Mouse (Mus musculus) lung, embryonic 16.5 days (tissue): ENCODE measurements around the gene Akr1c18. TPM values are rescaled to one million over a fixed set of nuclear protein-coding genes. Genes with fewer than 3 reads are reported as not detected.

Experiments used
- ATAC-seq: fragments of 200-750 bp; cut with Nextera tagmentation; 2 replicates; pipeline ENCODE4 v1.8.0; 2017; ENCODE audit warnings: low read depth, mild to moderate bottlenecking, moderate library complexity
- H3K27ac ChIP-seq: fragments of 300-500 bp; sonication (generic); 2 replicates; pipeline ENCODE4 v1.5.1; 2014; ENCODE audit warnings: mild to moderate bottlenecking, control low read depth, low read length
- H3K27me3 ChIP-seq: fragments of 300-500 bp; sonication (generic); 2 replicates; pipeline ENCODE4 v1.6.1; 2014; ENCODE audit warnings: low read depth, low read length, mixed read lengths; ENCODE audit not compliant: control insufficient read depth, insufficient read depth
- H3K36me3 ChIP-seq: fragments of 300-500 bp; sonication (generic); 2 replicates; pipeline ENCODE4 v1.6.1; 2014; ENCODE audit warnings: low read length; ENCODE audit not compliant: control insufficient read depth, insufficient read depth
- H3K4me1 ChIP-seq: fragments of 300-500 bp; sonication (generic); replicated peaks from 2 replicates; pipeline ENCODE4 v1.6.1; 2014; ENCODE audit warnings: low read length, mixed read lengths; ENCODE audit not compliant: control insufficient read depth, insufficient read depth
- H3K4me2 ChIP-seq: fragments of 300-500 bp; sonication (generic); 2 replicates; pipeline ENCODE4 v1.6.1; 2014; ENCODE audit warnings: low read depth, low read length, control low read depth
- H3K4me3 ChIP-seq: fragments of 300-500 bp; sonication (generic); 2 replicates; pipeline ENCODE4 v1.5.1; 2014; ENCODE audit warnings: mild to moderate bottlenecking, low read length, control low read depth
- H3K9ac ChIP-seq: fragments of 300-500 bp; sonication (generic); 2 replicates; pipeline ENCODE4 v1.6.1; 2014; ENCODE audit warnings: low read length, control low read depth
- H3K9me3 ChIP-seq: fragments of 300-500 bp; sonication (generic); 2 replicates; pipeline ENCODE4 v1.6.1; 2016; ENCODE audit warnings: low read length; ENCODE audit not compliant: control insufficient read depth
- WGBS: fragments of 180-500 bp; shearing (Covaris S2); extraction: QIAGEN DNeasy Blood & Tissue Kit; methylation state at CpG from one replicate; pipeline ENCODE4 v1.1.7; 2014; 5-methylcytosine and 5-hydroxymethylcytosine counted together
- polyA plus RNA-seq: library from polyadenylated mRNA; unstranded; fragments of >200 nt; fragmentation: Nextera tagmentation; extraction: Ambion mirVana; gene quantifications from 2 replicates; pipeline ENCODE4 v1.2.1, GENCODE M21; 2015

Gene Akr1c18
- polyA plus RNA-seq, 1 experiment from 2014 or later = 3.0 TPM

DNA sequence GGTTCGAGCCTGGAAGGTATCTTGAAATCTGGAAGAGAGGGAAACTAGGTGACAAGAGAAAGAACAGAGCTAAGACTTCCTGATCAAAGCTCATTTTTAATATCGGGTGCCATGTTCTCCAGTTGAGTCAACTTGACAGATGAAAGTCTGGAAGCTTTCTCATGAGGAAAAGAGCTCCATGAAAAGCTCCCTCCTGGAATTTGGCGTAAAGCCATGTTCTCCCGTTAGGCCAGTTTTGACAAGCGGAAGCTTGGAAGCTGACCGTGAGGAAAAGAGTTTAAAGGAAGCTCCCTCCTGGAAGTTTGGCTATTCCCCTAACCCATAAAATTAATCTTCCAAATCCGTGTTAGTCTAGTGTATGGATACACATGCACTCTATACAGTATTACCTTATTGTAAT lies 27.3 kb downstream of the Akr1c18 start:
- H3K27ac ChIP-seq = no peak overlapping the region
- H3K4me3 ChIP-seq = no peak overlapping the region
- no peaks in the 10 kb centered on the region for H3K36me3 ChIP-seq
- ATAC-seq = no peak
- H3K9me3 ChIP-seq = no peaks in the 10 kb centered on the region
- H3K9ac ChIP-seq = no peak overlapping the region
- H3K27me3 ChIP-seq = no peaks in the 10 kb centered on the region
- no peaks in the 10 kb centered on the region for H3K4me1 ChIP-seq
- WGBS = 69% methylated on average over 7 of the region's 7 CpGs
- no peak overlapping the region for H3K4me2 ChIP-seq

DNA sequence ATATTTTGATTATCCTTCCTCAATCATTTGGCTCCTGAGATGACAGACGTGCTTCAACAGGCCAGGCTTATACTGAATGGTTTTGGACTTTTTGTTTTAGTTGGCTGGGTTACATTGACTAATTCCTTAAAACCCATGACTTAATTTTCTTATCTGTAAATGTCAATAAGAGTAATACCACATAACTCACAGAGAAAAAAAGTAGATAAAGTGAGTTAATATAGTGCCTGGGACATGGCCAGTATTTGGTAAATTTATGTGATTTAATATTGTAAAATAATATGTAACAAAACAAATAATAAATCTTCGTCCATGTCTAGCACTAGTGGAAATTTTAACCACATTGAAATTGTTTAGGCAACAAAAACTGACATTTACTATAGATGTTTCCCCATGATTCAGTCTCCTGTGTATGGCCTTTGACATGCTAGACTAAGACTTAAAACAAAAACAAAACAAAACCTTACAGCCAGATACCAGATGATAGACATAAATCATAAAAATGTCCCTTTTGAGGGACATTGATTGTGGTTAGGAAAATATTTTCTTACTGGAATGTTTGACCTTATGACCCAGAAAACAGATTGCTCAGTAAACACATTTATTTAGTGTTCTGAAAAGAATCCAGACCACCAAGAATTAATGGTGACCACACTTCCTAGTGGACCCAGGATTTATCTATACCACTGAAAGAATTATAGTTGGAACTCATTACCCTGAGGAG lies 31.1 kb downstream of the Akr1c18 start:
- WGBS = 57% methylated on average over 2 of the region's 2 CpGs
- Histone ChIP-seq H3K36me3 (no peaks in the 10 kb centered on the region), H3K27me3 (no peaks in the 10 kb centered on the region), H3K9ac (no peak overlapping the region), H3K27ac (no peak overlapping the region), H3K4me2 (no peak overlapping the region), H3K4me3 (no peak overlapping the region), H3K9me3 (no peaks in the 10 kb centered on the region), H3K4me1 (no peaks in the 10 kb centered on the region)
- ATAC-seq = no peak

DNA sequence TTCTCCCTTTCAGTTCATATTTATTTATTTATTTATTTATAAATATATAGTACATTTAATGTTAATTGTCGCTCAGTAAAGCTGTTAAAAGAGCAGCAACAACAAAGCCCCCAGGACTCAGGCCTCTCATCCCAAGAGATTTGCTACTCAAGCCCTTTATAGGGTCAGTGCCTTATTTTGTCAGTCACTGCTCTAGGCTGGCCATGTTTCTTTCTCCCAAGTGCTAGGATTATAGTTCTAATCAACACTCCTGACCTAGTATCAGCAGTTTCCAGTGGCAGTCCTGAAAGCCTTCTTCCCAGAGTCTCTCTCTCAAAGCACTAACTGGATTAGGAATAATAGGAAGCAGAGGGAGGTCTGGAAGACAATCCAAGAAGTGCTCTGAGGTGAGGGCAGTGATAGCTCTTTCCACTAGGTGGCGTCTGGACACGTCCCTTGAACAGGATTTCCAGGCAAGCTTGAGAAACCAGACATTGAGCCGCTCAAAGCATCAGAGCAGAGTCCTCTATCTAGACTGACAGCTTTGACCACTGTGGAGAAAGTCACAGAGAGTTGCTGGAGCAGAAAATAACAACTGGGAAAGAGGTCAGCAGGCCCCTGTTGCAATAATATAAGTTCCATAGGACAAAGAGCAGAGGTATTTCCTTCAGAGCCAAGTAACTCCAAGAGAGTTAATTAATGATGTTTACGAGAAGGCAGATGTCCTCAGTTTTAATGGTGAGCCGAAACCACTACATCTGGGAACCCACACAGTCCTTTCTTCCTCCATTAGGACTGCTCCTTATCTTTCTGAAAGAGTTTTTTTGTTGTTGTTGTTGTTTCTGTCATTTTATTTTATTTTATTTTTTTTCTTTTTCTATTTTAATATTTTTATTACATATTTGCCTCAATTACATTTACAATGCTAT lies 39.9 kb downstream of the Akr1c18 start:
- no peaks in the 10 kb centered on the region for H3K4me1 ChIP-seq
- no peak overlapping the region for H3K27ac ChIP-seq
- H3K27me3 ChIP-seq = no peaks in the 10 kb centered on the region
- peak; percentile 67 for ATAC-seq
- no peak overlapping the region for H3K4me2 ChIP-seq
- H3K4me3 ChIP-seq = no peak overlapping the region
- WGBS = 25% methylated on average over 6 of the region's 6 CpGs
- no peaks in the 10 kb centered on the region for H3K36me3 ChIP-seq
- H3K9ac ChIP-seq = no peak overlapping the region
- H3K9me3 ChIP-seq = no peaks in the 10 kb centered on the region

DNA sequence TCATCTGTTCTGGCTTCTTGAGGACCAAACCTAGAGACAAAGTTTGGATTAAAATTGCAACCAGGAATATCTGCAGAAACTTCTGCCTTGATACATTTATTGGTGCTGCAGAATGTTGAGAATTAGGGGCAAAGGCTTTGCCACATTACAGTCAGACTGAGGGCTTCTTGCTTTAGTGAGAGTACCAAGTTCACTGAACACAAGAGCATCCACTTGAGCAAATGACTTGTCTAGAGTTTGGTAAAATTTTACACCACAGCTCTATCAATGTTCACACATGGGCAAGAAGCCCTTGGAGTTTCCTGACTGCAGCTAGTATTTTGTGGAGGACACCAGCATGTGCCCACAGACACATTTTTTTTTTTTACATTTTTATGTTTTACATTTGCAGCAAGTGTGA lies 47.7 kb downstream of the Akr1c18 start:
- H3K4me3 ChIP-seq = no peak overlapping the region
- no peaks in the 10 kb centered on the region for H3K9me3 ChIP-seq
- H3K4me1 ChIP-seq = no peaks in the 10 kb centered on the region
- no peak for ATAC-seq
- no peaks in the 10 kb centered on the region for H3K36me3 ChIP-seq
- H3K4me2 ChIP-seq = no peak overlapping the region
- H3K9ac ChIP-seq = no peak overlapping the region
- H3K27ac ChIP-seq = no peak overlapping the region
- no peaks in the 10 kb centered on the region for H3K27me3 ChIP-seq

DNA sequence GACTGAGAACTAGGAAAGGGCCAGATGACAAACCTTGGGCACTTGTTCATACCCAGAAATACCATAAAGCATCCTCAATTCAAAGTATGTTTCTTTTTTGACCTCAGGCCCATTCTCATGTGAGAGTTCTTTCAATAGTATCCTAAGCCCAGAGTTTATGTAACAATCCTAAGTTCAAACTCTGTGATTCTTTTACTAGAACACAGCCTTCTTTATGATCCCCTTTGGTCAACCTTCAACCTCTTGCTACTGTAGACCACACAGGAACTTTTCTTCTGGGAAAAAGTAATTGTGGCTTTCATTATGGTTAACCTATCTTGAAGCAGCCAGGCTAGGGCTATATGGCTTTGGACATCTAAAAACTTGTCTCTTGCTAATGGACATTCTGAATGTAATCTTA lies 48.8 kb downstream of the Akr1c18 start:
- H3K27ac ChIP-seq = no peak overlapping the region
- no peak for ATAC-seq
- no peak overlapping the region for H3K4me3 ChIP-seq

More for the DNA sequence above, 48.8 kb downstream of the Akr1c18 start:
- Histone ChIP-seq H3K4me1 (no peaks in the 10 kb centered on the region), H3K36me3 (no peaks in the 10 kb centered on the region), H3K27me3 (no peaks in the 10 kb centered on the region), H3K9ac (no peak overlapping the region), H3K4me2 (no peak overlapping the region), H3K9me3 (no peaks in the 10 kb centered on the region)

Other genes with a start within 250 kb of the Akr1c18 start
- 100 and 104 TPM in 2 replicates for gene Net1, start 232.4 kb downstream of the Akr1c18 start, polyA plus RNA-seq
- not detected in 2 replicates for gene Tubal3, start 232.4 kb downstream of the Akr1c18 start, polyA plus RNA-seq
- gene Ucn3, start 205.3 kb downstream of the Akr1c18 start, polyA plus RNA-seq = not detected in 2 replicates
- gene Akr1c14, start 101.6 kb downstream of the Akr1c18 start, polyA plus RNA-seq = 4.9 and 7.7 TPM in 2 replicates
- gene Akr1c13, start 40.5 kb upstream of the Akr1c18 start, polyA plus RNA-seq = 7.8 and 11.1 TPM in 2 replicates
- 9.8 and 13.3 TPM in 2 replicates for gene Akr1c19, start 78.0 kb upstream of the Akr1c18 start, polyA plus RNA-seq
- gene Akr1c12, start 128.8 kb upstream of the Akr1c18 start, polyA plus RNA-seq = 1.2 and 2.5 TPM in 2 replicates